Mouse (Mus musculus) lung, embryonic 14.5 days (tissue): ENCODE results near the gene Sycp2l. TPM values are rescaled to one million over a fixed set of nuclear protein-coding genes. Genes with fewer than 3 reads are reported as not detected.

Source experiments
- ATAC-seq: fragments of 200-750 bp; cut with Nextera tagmentation; 2 replicates; pipeline ENCODE4 v1.8.0; 2017; ENCODE audit warnings: mild to moderate bottlenecking, moderate TSS enrichment, moderate library complexity; ENCODE audit not compliant: insufficient read depth
- DNase-seq: peaks from one replicate; pipeline ENCODE4 v3.0.0-alpha.2; 2015
- H3K27ac ChIP-seq: fragments of 300-500 bp; sonication (generic); 2 replicates; pipeline ENCODE4 v1.5.1; 2014; ENCODE audit warnings: low read depth, mild to moderate bottlenecking, moderate library complexity
- H3K27me3 ChIP-seq: fragments of 300-500 bp; sonication (generic); 2 replicates; pipeline ENCODE4 v1.6.1; 2014; ENCODE audit warnings: low read length, control low read depth; ENCODE audit not compliant: insufficient read depth
- H3K36me3 ChIP-seq: fragments of 300-500 bp; sonication (generic); 2 replicates; pipeline ENCODE4 v1.6.1; 2014; ENCODE audit warnings: control low read depth; ENCODE audit not compliant: insufficient read depth
- H3K4me1 ChIP-seq: fragments of 300-500 bp; sonication (generic); 2 replicates; pipeline ENCODE4 v1.6.1; 2014; ENCODE audit warnings: antibody characterized with exemption, control low read depth; ENCODE audit not compliant: insufficient read depth
- H3K4me2 ChIP-seq: fragments of 300-500 bp; sonication (generic); 2 replicates; pipeline ENCODE4 v1.6.1; 2014; ENCODE audit warnings: mild to moderate bottlenecking
- H3K4me3 ChIP-seq: fragments of 300-500 bp; sonication (generic); 2 replicates; pipeline ENCODE4 v1.5.1; 2014; ENCODE audit warnings: low read depth, low read length
- H3K9ac ChIP-seq: fragments of 300-500 bp; sonication (generic); 2 replicates; pipeline ENCODE4 v1.6.1; 2014
- H3K9me3 ChIP-seq: fragments of 300-500 bp; sonication (generic); 2 replicates; pipeline ENCODE4 v1.6.1; 2016; ENCODE audit warnings: low read depth, low read length, control low read depth
- CTCF ChIP-seq: IDR thresholded peaks from 2 replicates; pipeline ENCODE4 v1.5.1; 2016; ENCODE audit warnings: antibody characterized with exemption, low read depth
- WGBS: fragments of 180-500 bp; shearing (Covaris S2); extraction: QIAGEN DNeasy Blood & Tissue Kit; methylation state at CpG from one replicate; pipeline ENCODE4 v1.1.7; 2014; 5-methylcytosine and 5-hydroxymethylcytosine counted together
- polyA plus RNA-seq: library from polyadenylated mRNA; unstranded; fragments of >200 nt; fragmentation: Nextera tagmentation; extraction: Ambion mirVana; gene quantifications from 2 replicates; pipeline ENCODE4 v1.2.1, GENCODE M21; 2014

Sycp2l gene
- polyA plus RNA-seq, 1 experiment from 2014 or later: not detected

DNA sequence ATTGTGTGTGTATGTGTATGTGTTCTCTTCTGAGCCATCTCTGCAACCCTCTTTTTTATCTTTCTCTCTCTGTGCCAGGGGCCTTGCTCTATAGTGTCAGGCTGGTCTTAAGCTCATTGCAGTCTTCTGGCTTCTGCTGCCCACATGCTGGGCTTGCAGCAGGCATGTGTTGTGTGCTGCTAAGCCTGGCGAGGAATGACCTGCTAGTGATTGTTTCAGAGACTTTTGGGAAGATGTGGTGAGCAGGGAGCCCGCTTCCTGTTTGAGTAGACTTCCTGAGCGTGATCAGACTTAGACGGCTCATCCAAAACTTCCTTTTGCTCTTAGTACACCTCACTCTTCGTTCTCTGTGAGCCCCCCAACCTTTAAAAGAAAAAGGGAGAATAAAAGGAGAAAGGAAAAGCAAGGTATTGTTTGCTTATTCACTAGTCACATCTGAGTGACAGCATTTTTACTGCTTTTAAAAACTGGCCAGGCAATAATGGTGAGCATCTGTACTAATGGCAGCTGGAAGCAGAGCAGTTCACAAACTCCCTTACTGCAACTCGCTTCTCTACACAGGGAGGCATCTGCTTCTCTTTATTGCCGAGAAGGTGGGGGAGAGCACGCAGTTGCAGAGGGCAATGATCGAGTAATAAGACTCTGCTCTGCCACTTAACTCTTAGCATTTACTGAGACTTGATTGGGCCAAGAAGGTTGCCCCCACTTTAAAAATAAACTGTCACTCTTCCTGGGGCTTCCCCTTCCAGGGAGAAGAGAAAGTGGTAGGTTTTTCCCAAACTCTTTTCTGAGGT is 5.2 kb downstream of the Sycp2l start:
- no peaks in the 10 kb centered on the region for H3K36me3 ChIP-seq
- TF ChIP-seq CTCF: no peak
- no peak overlapping the region for H3K9ac ChIP-seq
- H3K4me2 ChIP-seq: no peak overlapping the region
- no peaks in the 10 kb centered on the region for H3K9me3 ChIP-seq
- H3K27me3 ChIP-seq: 0 out of 2 replicates have a peak, but pooled peaks cover 4% of the 10 kb centered on the region
- ATAC-seq (no peak), DNase-seq (no peak)
- WGBS: 26% methylated on average over 9 of the region's 9 CpGs
- H3K4me3 ChIP-seq: no peak overlapping the region
- no peaks in the 10 kb centered on the region for H3K4me1 ChIP-seq
- no peak overlapping the region for H3K27ac ChIP-seq

DNA sequence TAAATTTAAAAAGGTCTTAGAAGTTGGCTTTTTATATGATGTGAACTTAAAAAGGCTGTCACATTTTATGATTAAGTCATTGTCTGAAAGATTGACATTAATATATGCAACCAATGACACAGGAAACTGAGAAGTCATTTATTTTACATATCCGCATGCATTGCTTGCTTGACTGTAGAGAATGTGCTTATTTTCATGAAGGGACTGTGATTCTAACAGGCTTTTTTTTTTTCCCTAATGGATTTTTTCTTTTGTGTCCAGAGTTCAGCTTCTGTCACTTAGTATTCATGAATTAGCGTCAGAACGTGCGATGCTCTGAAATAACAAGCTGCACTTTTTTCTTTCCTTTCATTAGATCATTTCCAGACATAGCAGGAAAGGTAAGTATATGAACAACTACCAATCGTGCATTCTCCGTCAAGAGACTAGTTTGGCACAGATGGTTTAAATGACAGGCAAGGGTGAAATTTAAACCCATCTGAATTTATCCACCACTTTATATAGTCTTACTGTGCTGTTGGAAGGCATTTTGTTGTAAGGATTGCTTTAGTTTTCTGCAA is 9.6 kb downstream of the Sycp2l start:
- H3K9me3 ChIP-seq: no peaks in the 10 kb centered on the region
- 84% methylated on average over 6 of the region's 6 CpGs for WGBS
- no peaks in the 10 kb centered on the region for H3K27me3 ChIP-seq
- no peak overlapping the region for H3K9ac ChIP-seq
- no peak for DNase-seq
- no peak for TF ChIP-seq CTCF
- H3K27ac ChIP-seq: no peak overlapping the region
- no peaks in the 10 kb centered on the region for H3K4me1 ChIP-seq
- no peak overlapping the region for H3K4me2 ChIP-seq
- no peak overlapping the region for H3K4me3 ChIP-seq
- H3K36me3 ChIP-seq: no peaks in the 10 kb centered on the region
- ATAC-seq: no peak

DNA sequence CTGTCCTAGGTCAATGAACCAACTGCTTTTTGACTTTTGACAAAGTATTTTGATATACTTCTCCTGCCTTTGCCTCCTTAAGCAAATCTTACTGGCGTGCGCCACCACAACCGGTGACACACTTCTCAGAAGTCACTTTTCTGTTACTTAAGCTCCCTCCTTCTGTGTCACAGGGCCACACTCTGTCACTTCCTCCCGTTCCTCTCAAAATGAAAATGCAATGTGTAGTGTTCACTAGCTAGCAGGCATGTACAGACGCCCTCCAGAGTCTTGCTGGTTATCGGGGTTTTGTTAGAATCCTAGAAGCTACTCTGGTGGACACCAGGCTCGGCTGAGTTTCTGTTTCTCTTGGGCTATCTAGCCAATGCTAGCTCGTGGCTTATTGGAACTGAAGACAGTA is 14.2 kb downstream of the Sycp2l start:
- no peaks in the 10 kb centered on the region for H3K36me3 ChIP-seq
- H3K4me2 ChIP-seq: no peak overlapping the region
- ATAC-seq (no peak), DNase-seq (no peak)
- H3K27ac ChIP-seq: no peak overlapping the region
- H3K4me1 ChIP-seq: no peaks in the 10 kb centered on the region
- H3K9ac ChIP-seq: no peak overlapping the region
- H3K27me3 ChIP-seq: no peaks in the 10 kb centered on the region
- 75% methylated on average over 8 of the region's 8 CpGs for WGBS
- no peak overlapping the region for H3K4me3 ChIP-seq
- no peaks in the 10 kb centered on the region for H3K9me3 ChIP-seq
- no peak for TF ChIP-seq CTCF

DNA sequence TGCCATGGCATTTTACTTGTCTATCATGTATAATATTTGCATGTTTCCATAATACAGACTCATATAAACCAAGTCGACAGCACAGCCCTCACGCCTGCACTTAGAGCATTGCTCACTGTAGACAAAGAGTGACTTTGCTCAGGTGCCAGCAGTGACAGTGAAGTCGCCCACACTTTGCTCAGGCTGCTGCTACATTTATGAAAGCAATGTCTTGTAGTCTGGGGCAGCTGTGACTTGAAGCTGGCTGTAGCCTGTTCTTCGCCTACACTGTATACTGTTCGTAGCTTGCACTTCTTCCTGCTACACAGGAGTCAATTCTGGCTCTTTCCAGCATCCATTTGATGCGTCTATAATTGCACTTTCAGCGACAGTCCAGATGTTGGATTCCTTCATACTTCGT is 15.0 kb downstream of the Sycp2l start:
- Histone ChIP-seq H3K4me1 (no peaks in the 10 kb centered on the region), H3K4me3 (no peak overlapping the region), H3K36me3 (no peaks in the 10 kb centered on the region), H3K4me2 (no peak overlapping the region), H3K27ac (no peak overlapping the region), H3K27me3 (no peaks in the 10 kb centered on the region), H3K9ac (no peak overlapping the region), H3K9me3 (no peaks in the 10 kb centered on the region)
- no peak for DNase-seq
- WGBS: 76% methylated on average over 8 of the region's 8 CpGs
- no peak for ATAC-seq
- no peak for TF ChIP-seq CTCF

DNA sequence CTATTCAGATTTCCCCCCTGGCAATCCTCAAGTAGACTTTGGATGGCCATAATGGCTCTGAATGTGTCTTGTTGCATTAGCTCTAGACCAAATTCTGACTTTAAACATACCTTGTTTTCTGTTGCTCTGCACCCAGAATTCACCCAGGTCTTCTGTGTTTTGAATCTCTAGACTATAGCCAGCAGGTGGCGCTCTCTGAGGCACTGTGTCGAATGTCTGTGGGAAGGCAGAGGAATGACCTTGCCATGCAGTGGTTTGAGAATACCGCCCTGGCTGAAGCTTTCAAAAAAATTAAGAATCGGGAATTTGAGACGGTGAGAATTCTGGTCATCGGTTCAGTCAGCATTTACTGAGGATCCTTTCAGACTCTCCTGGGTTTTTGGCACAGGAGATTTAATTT is 20.8 kb downstream of the Sycp2l start:
- Histone ChIP-seq H3K9ac (no peak overlapping the region), H3K4me1 (no peaks in the 10 kb centered on the region), H3K4me2 (no peak overlapping the region), H3K27ac (no peak overlapping the region), H3K9me3 (no peaks in the 10 kb centered on the region), H3K36me3 (no peaks in the 10 kb centered on the region), H3K4me3 (no peak overlapping the region), H3K27me3 (no peaks in the 10 kb centered on the region)
- DNase-seq (peak; percentile 87), ATAC-seq (no peak)
- peak; percentile 81 for TF ChIP-seq CTCF
- 4% methylated on average over 6 of the region's 6 CpGs for WGBS

DNA sequence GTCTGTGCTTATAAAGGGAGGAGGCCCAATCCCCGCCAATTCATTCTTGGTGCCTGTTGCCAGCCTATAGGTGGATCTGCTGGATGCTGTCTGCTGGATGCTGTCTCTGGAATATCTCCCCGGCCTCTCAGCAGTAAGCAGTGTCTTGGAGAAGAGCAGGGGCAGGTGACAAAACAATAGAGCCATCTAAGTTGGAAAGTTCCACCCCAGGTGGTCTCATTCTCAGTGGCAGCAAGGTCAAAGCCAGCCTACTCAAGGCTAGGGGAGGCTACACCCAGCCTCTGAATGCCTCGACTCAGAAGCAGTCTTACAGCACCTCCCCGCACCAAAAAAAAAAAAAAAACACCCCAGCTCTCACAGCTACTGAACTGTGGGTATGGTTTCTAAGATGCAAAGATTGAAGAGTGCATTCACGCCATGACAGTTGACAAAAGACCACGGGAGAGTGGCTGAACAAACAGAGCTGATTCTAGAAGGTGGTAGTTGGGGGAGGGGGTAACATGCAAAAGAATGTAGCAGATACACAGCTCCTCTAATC is 31.4 kb downstream of the Sycp2l start:
- no peak for ATAC-seq
- WGBS: 56% methylated on average over 6 of the region's 6 CpGs
- Histone ChIP-seq H3K4me3 (no peak overlapping the region), H3K4me1 (no peaks in the 10 kb centered on the region), H3K27me3 (no peaks in the 10 kb centered on the region), H3K9me3 (no peaks in the 10 kb centered on the region), H3K4me2 (no peak overlapping the region), H3K27ac (no peak overlapping the region), H3K9ac (no peak overlapping the region), H3K36me3 (no peaks in the 10 kb centered on the region)
- DNase-seq: no peak
- TF ChIP-seq CTCF: no peak

DNA sequence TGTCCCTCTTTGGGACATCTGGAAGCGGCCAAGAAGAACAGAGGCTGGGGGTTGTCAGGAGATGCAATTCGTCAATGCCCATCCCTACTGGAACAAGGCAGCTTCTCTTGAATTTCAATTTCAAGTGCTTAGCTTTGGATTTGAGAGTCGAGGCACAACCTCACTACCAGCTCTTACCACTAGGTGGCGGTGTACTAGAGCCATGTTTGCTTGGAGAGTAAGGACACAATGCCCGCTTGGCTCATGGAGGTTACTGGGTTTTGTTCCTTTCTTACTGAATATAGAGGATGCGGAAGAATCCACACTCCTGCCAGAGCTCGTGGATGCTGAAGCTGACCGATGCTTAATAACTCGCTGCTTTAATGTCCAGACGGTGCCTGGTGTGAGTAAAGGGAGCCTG is 32.2 kb downstream of the Sycp2l start:
- no peak overlapping the region for H3K4me3 ChIP-seq
- H3K4me1 ChIP-seq: no peaks in the 10 kb centered on the region
- WGBS: 78% methylated on average over 10 of the region's 10 CpGs
- no peak for ATAC-seq
- no peak overlapping the region for H3K9ac ChIP-seq
- TF ChIP-seq CTCF: peak; percentile 80
- no peaks in the 10 kb centered on the region for H3K27me3 ChIP-seq
- H3K9me3 ChIP-seq: no peaks in the 10 kb centered on the region
- no peak overlapping the region for H3K4me2 ChIP-seq
- H3K27ac ChIP-seq: no peak overlapping the region
- no peaks in the 10 kb centered on the region for H3K36me3 ChIP-seq
- DNase-seq: peak; percentile 82
